Mouse (Mus musculus) cerebellum, adult 2 months (tissue): ENCODE measurements at regions not wholly inside any gene's neighbourhood (a gene's known extent, or its start where the extent isn't known, plus 50 kb on each side); places are given as distances from the start of the nearest gene placed in this dataset.

Source experiments
- DNase-seq, 2 experiments: peaks; one replicate each; pipeline ENCODE4 v3.0.0; 2021
- H3K27ac ChIP-seq: fragments of 200-500 bp; 2 replicates; pipeline ENCODE4 v1.5.1; 2012; ENCODE audit warnings: low read length, control low read depth, inconsistent platforms; ENCODE audit not compliant: insufficient read depth
- H3K27me3 ChIP-seq: fragments of 200-500 bp; 2 replicates; pipeline ENCODE4 v1.6.1; 2012; ENCODE audit warnings: inconsistent platforms, mild to moderate bottlenecking, low read length, moderate library complexity; ENCODE audit not compliant: control insufficient read depth, insufficient read depth
- H3K4me1 ChIP-seq: fragments of 200-500 bp; 2 replicates; pipeline ENCODE4 v1.6.1; 2011; ENCODE audit warnings: low read length; ENCODE audit not compliant: control insufficient read depth, insufficient read depth
- H3K4me3 ChIP-seq: fragments of 200-500 bp; replicated peaks from 2 replicates; pipeline ENCODE3; 2011; ENCODE audit warnings: mild to moderate bottlenecking, low read depth, low read length, control low read depth; ENCODE audit not compliant: insufficient read depth
- CTCF ChIP-seq: fragments of 200-500 bp; IDR thresholded peaks from 2 replicates; pipeline ENCODE4 v1.5.1; 2011; ENCODE audit warnings: low read depth, mild to moderate bottlenecking, control low read depth, low read length, moderate library complexity, borderline replicate concordance; ENCODE audit not compliant: insufficient read depth
- POLR2A ChIP-seq: fragments of 200-500 bp; IDR thresholded peaks from 2 replicates; pipeline ENCODE4 v1.6.1; 2011; ENCODE audit warnings: low read length, control low read depth, borderline replicate concordance; ENCODE audit not compliant: insufficient read depth
- WGBS: fragments of 180-500 bp; shearing (Covaris S2); methylation state at CpG from one replicate; pipeline ENCODE4 v1.1.7; 2018; 5-methylcytosine and 5-hydroxymethylcytosine counted together

- WGBS: 62% methylated on average over 8 of the region's 8 CpGs
- Histone ChIP-seq H3K4me1 (no peaks in the 10 kb centered on the region), H3K27me3 (no peaks in the 10 kb centered on the region), H3K27ac (no peak overlapping the region), H3K4me3 (no peak overlapping the region)
- TF ChIP-seq POLR2A (no peak), CTCF (no peak)
- DNase-seq: peak; percentile 41 to 66
These were observed 89.6 kb upstream of the Gas2 start for GRCm38 (mm10) chr7:51771895-51772871.

- Histone ChIP-seq H3K27me3 (no peaks in the 10 kb centered on the region), H3K4me1 (no peaks in the 10 kb centered on the region), H3K27ac (no peak overlapping the region), H3K4me3 (no peak overlapping the region)
- DNase-seq: no peak
- no peak for TF ChIP-seq CTCF
- no peak for TF ChIP-seq POLR2A
- WGBS: 91% methylated on average over 1 of the region's 1 CpGs
These were observed 85.8 kb upstream of the Gas2 start for GRCm38 (mm10) chr7:51775968-51776367.

DNA sequence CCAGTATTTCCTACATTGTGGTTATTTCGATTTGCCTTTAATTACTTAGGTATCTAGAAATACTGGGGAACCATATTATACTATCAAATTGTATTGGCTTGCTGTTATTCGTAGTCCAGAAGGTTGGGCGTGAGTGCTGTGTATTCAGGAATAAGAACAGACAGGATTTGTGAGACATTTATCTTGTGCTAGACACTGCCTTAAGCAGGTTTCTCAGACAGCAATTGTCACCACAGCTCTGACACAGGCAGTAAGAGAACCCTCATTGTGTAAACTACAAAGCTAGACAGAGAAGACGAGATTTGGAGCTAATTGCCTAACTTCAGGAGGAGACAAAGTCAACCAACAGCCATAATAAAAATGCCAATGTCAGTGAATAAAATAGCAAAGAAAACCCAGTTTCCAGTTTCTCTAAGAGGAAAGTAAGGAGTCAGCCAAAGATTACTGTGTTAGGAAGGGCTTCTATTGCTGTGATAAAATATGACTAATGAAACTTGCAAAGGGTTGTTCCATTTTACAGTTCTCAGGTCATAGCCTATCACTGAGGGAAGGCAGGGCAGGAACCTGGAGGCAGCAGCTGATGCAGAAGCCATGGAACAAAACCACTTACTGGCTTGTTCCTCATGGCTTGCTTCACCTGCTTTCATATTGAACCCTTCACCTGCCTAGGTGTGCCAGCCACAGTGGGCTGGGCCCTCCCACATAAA is 78.6 kb upstream of the Gas2 start:
- Histone ChIP-seq H3K27me3 (no peaks in the 10 kb centered on the region), H3K4me3 (no peak overlapping the region), H3K4me1 (no peaks in the 10 kb centered on the region; the same call in none of the 2 replicates), H3K27ac (no peak overlapping the region)
- no peak for DNase-seq
- 95% methylated on average over 4 of the region's 4 CpGs for WGBS
- TF ChIP-seq CTCF (no peak), POLR2A (no peak)

DNA sequence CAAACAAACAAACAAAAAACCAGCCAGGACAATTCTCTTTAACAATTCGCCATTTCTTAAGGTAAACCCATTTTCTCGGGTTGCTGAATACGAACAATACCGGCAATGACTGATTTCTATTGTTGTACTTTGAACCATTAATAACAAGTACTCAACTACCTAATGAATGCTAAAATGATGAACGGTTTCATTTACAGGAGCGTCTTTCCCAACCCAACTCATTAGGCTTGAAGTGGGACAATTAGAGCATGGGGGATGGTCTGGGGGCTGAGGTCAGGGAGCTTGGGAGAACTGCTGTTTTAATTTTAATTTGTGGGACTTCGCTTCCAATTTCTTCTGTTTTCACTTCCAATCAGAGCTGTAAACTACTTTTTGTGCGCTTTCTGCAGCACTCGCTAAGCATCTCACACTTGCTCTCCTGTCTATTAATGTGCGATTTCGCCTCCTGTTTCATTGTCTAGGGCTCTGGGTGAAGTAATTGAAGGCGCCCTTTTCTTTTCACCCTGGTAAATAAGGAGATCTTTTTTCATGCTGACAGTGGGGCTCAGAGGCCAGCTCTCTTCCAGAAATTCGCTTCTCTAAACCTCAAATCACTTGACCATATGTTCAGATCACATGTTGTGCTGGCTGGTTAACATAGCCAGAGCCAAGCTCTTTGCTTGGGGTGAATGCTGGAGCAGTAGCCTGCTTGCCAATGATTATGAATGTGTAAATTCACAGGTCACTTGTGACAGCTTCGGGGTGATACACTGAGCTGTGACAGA is 77.7 kb upstream of the Gas2 start:
- no peak overlapping the region for H3K27ac ChIP-seq
- 38% methylated on average over 14 of the region's 14 CpGs for WGBS
- no peaks in the 10 kb centered on the region; the same call in none of the 2 replicates for H3K4me1 ChIP-seq
- no peak for TF ChIP-seq POLR2A
- TF ChIP-seq CTCF: no peak
- H3K4me3 ChIP-seq: no peak overlapping the region
- no peaks in the 10 kb centered on the region for H3K27me3 ChIP-seq
- peak; percentile 40 to 79 for DNase-seq

- H3K4me3 ChIP-seq: no peak overlapping the region
- no peak overlapping the region for H3K27ac ChIP-seq
- DNase-seq: no peak
- no peaks in the 10 kb centered on the region for H3K27me3 ChIP-seq
- 21% methylated on average over 17 of the region's 17 CpGs for WGBS
- TF ChIP-seq POLR2A (no peak), CTCF (no peak)
- no peaks in the 10 kb centered on the region for H3K4me1 ChIP-seq
These were observed 70.9 kb upstream of the Gas2 start for GRCm38 (mm10) chr7:51790690-51791560.

DNA sequence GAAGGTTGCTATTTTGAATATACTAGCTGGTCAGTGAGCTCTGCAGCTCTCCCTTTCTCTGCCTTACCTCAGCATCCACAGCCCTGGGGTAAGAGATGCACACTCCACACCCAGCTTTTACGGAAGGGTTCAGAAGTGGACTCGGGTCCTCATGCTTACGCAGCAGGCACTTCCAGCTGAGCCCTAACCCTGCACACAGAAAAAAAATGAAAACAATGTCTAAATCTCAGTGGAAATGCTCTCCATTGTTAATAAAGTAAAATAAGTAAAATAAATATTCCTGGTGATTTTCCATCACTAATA is 70.3 kb upstream of the Gas2 start:
- Histone ChIP-seq H3K4me3 (no peak overlapping the region), H3K27me3 (no peaks in the 10 kb centered on the region), H3K4me1 (no peaks in the 10 kb centered on the region), H3K27ac (no peak overlapping the region)
- DNase-seq: no peak
- TF ChIP-seq POLR2A (no peak), CTCF (no peak)
- WGBS: 43% methylated on average over 3 of the region's 3 CpGs
